Mouse (Mus musculus): ENCODE measurements at regions not wholly inside any gene's neighbourhood (a gene's known extent, or its start where the extent isn't known, plus 50 kb on each side); places are given as distances from the start of the nearest gene placed in this dataset.

DNA sequence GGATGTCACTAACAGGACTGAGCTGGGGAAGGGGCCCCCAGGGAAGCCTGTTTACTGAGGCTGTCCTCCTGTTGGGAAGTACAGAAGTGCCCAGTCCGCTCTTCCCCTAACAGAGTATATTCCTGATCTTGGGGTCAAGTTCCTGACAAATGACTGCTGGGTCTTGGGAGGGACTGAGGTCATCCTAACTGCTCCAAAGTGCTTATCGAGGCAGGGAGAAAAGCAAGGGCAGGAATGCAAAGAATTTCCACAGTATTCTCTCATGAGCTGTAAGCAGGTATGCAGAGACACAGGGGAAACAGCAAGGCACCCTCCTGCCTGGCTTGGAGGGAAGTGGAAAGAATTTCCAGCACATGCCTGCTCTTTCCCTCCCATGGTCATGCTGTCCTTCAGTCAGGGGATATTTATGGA is 107.9 kb downstream of the Oma1 start:
- DNase-seq (ENCODE audit: low spot score) = no peak

GRCm38 (mm10) chr4:103441383-103441782 is 127.8 kb downstream of the Oma1 start:
- no peak for DNase-seq (ENCODE audit: low spot score)

DNA sequence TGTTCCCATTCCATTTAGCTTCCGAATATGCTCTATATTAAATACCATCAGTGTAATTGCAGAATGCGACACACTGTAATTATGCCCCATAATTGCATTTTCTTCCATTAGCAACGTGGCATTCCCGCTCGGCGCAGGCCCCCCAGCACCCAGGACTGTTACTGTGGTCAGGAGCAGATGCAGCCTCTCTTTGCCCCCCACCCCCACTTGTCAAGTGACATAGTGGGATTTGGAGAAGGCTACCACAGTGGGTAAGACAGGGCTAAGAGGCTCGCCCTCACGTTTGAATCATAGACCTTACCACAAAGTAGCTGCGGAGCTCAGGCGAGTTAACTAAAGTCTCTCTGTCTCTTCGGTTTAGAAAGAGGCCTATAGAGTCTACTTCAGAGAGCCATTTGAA is 128.3 kb downstream of the Oma1 start:
- DNase-seq (ENCODE audit: low spot score) = no peak

- DNase-seq (ENCODE audit: low spot score) = no peak
Measured at GRCm38 (mm10) chr4:103449276-103449675, 135.7 kb downstream of the Oma1 start.

- no peak for DNase-seq (ENCODE audit: low spot score)
Measured at GRCm38 (mm10) chr4:103450121-103450520, 136.5 kb downstream of the Oma1 start.

DNA sequence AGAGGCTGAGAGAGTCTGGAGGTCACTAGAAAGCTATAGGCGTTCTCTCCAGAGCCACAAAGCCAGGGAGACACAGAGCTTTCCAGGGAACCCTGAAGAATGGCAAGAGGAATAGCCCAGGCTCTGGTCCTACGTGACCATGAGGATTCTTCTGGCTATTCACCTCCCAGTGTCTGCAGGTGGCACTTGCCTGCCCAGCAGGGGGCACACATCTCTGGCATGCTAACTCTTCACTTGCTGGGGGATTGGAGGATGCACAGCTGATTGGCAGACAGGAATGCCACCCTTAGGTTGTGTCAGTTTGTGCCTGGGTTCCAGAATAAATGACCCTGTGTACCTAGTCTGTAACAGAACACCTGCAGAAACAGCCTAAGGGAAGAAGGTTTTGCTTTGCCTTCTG is 141.8 kb downstream of the Oma1 start:
- DNase-seq (ENCODE audit: low spot score) = no peak

GRCm38 (mm10) chr4:103466019-103466589 is 152.5 kb downstream of the Oma1 start:
- DNase-seq (ENCODE audit: low spot score) = no peak

GRCm38 (mm10) chr4:103475596-103475995 is 143.6 kb upstream of the Dab1 start:
- no peak for DNase-seq (ENCODE audit: low spot score)

GRCm38 (mm10) chr4:103486140-103486965 is 132.8 kb upstream of the Dab1 start:
- no peak for DNase-seq (ENCODE audit: low spot score)

- no peak for DNase-seq (ENCODE audit: low spot score)
Measured at GRCm38 (mm10) chr4:103508435-103508834, 110.7 kb upstream of the Dab1 start.

DNA sequence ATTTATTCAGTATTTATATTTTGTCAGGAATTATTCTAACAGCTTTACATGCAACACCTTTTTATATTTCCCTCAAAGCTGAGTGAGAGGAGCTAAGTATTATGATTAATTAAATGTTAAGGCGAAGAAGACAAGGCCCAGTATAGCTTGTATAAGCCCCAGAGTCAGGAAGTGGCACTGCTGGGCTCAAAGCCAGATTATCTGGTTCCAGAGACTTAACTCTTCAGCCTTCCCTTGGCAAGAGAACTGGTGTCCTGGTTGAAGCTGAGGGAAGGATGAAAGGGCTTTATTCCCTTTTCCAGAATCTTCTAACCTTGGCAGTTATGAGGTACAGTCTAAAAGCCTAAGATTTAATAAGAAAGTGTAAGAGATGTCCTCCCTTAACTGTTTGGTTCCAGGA is 106.3 kb upstream of the Dab1 start:
- DNase-seq (ENCODE audit: low spot score) = peak; percentile 5

DNA sequence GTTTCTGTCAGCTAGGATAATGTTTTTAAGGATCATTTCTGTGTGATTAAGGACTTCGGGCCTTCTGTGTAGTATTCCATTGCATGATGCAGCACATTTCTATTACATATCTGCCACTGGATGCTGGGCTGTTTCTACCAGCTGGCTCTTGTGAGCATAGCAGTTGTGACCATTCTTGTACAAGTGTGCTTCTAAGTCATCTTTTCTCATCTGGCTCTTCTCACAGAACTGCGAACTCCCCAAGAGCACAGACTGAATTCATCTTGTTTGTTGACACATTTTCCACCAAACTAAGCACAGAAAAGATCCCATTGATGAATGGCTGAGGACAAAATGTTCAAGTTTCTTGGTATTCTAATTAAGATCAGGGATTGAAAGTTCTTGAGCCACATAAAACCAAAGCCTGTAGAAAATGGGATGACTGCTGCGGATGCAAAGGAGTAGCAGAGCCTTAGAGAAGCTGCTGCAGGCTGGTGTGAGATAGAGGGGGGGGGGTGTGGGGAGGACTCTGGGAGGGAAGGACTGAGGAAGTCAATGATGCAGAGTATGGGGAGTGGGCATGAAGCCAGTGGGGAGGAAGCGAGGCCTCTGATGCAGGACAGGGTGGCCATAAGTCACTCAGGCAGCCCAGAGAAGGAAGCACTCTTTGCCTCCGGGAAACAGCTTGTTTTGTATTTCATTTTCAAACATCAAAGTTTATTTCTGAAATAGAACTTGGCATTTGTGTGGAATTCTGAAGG is 97.1 kb upstream of the Dab1 start:
- no peak for DNase-seq (ENCODE audit: low spot score)

- DNase-seq (ENCODE audit: low spot score) = no peak
Measured at GRCm38 (mm10) chr4:103536534-103537265, 82.5 kb upstream of the Dab1 start.

- no peak for DNase-seq (ENCODE audit: low spot score)
Measured at GRCm38 (mm10) chr4:103540960-103541359, 78.2 kb upstream of the Dab1 start.

DNA sequence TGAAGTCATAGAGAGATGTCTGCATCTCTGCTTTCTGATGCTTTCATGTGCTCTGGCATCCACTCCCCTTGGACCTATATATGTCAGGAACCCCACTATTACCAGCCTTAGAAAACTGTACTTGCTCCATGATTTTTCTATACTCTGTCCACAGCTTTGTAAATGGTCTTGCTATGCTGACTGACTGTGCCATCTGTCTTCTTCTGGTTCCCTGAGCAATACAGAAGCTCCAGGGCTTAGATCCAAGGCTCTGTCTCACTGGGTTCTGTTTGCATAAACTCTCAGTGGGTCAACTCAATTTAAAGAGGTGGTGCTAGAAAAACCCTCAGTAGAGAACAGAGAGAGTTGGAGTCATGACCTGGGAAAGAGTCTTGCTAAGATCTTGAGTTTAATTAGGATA is 71.9 kb upstream of the Dab1 start:
- no peak for DNase-seq (ENCODE audit: low spot score)

- no peak for DNase-seq (ENCODE audit: low spot score)
Measured at GRCm38 (mm10) chr4:103552476-103552875, 66.7 kb upstream of the Dab1 start.

DNA sequence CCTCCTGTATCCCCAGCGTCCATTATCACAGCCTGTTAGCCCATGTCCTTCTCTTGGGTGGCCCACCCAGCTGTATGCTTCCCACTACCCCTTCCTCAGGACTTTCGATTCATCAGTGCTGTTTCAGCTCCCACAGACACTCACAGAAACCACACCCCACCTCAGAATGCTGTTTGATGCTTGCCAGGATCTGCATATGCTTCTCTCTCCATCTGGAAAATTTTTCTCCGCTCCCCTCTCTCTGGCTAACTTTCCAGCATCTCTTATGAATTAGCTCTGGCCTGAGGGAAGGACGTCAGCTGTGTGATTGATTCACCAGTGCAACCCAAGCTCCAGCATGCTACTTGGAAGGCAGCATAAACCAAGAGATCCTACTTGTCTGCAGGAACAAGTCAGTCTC is 66.0 kb upstream of the Dab1 start:
- DNase-seq (ENCODE audit: low spot score) = no peak

DNA sequence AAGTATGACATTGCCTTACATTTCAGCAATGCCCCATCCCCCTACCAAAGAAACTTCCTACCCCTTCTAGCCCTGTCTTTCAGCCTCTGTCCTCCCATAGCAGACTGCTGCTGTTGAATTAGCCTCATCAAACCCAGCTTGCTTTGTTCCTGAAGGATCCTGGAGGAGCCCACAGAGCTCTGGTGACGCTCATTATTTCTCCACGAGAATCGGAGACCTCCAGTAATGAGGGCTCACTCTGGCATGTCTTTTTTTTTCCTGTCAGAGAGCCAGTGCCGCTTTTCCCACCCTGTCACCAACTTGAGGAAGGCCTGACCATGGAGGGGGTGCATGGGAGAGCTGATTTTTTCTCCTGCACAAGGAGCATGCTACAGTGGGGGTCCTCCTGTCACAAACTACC is 64.6 kb upstream of the Dab1 start:
- no peak for DNase-seq (ENCODE audit: low spot score)

All from adipocyte (in vitro differentiated cells).